Mouse (Mus musculus) adrenal gland (tissue): ENCODE data around the gene Mmrn1.

Experiments used
- intact Hi-C: fragments of 180-260 bp; cut with DNase I; formaldehyde crosslinking; loops from one replicate; pipeline ENCODE4 v1.15.1; 2025

The Mmrn1 gene

DNA sequence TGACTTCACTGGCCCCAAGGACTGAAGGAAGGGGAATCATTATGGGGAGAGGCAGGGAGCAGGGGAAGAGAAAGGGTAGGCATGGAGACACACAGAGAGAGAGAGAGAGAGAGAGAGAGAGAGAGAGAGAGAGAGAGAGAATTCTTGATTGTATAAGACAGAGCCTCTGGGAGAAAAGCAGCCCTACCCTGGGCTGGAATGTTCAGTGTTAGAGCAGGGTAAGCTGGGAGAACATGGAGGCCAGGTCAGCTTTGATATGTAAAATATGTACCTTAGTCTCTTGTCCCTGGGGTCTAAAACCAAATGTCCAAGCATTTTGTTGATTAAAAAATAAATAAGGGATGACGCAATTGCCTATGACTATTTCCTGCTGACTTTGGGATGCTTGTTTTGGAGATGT lies 67.6 kb downstream of the Mmrn1 start:
- intact Hi-C loops = no loop called here

DNA sequence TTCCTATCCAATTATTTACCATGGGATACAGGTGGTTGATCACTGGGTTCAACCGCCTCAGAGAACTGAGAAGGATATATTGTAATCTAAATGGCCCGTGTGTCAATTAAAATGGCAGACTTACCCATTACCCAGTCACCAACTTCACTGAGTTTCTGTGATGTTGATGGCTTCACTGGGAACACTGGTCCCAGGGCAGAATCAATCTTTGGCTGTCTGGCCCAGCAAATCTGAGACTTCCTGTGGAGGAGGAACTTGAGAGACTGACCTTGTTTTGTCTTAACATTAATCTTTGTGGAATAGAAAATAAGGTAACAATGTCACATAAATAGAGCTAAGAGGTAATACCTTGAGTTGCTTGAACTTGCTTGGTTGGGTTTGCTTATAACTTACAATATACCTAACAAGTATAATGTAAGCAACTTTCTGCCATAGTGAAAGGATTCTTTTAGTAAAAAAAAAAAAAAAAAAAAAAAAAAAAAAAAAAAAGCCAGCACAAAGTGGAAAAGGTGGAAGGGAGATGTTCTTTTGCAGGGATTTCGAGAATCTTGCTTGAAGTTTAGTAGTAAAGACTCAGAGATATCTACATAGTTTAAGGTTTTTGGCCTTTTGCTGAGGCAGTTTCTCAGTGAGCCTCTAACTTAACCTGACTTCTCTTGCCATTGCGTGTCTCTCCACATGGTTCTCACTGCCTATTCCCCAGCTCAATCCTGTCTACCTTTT lies 68.8 kb downstream of the Mmrn1 start:
- intact Hi-C loops = no loop called here

DNA sequence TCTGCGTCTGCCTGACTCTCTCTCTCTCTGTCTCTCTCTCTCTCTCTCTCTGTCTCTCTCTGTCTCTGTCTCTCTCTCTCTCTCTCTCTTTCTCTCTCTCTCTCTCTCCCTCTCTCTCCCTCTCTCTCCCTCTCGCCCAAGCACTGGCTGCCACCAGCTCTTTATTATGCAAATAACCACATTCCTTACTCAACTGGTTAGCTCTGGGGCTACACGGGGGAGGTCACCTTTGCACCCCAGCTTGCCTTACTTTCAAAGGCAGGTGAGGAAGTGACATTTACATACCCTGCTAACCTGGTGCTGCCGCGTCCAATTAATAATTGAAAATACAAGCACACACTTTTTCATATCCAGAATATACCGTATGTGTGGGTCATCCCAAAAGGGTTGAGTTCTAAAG lies 69.3 kb downstream of the Mmrn1 start:
- intact Hi-C loops = no loop called here

DNA sequence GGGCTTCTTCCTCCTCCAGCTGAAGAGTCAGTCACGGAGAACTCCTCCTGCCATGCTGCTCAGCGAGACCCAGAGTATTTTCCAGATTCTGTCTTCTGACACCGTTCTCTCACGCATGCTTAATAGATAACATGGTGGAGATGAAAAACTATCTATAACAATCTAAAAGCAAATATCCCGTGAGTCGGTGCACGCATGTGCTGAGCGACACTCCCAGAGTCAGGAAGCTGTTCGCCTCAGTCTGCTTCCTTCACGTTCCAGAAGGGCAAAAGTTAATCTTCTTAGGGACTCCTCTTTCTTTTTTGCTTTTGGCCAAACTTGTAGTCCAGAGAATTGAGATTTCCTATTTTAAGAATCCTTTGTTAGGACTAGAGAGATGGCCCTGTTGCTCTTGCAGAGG lies 69.7 kb downstream of the Mmrn1 start:
- intact Hi-C loops = no loop called here

DNA sequence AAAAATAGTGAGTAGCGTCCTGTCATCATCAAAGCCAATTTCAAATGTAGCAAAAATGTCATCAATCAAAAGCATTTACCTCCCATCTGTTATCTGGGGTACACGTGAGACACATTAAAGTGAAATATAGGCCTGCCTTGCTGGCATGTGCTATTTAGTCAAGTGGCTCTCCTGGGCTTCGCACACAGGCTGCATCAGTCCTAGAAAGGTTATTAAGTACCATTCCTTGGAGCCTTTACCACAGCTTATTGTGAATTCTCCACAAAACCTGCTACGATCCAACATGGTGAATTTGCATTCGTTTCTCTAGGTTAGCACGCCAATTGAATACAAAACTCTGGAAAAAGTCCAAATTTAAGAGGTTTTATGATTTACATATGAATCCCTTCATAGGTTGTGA lies 70.8 kb downstream of the Mmrn1 start:
- intact Hi-C loops = no loop called here

DNA sequence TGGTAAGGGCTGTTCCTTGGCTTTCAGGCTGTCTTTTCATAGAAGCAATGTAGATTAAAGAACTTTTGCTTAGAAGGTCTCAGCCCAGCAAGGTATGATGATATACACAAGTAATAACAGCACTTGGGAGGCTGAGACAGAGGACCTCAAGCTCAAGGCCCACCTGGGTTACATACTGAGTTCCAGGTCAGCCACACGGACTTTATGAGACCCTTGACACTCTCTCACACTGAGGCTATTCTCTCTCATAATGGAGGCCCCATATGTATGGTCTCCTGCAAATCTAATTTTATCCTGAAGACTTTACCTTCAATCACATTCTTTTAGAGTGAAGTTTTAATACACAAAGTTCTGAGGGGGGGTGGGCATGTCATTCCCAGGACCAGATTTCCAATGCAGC lies 71.6 kb downstream of the Mmrn1 start:
- intact Hi-C loops = no loop called here

DNA sequence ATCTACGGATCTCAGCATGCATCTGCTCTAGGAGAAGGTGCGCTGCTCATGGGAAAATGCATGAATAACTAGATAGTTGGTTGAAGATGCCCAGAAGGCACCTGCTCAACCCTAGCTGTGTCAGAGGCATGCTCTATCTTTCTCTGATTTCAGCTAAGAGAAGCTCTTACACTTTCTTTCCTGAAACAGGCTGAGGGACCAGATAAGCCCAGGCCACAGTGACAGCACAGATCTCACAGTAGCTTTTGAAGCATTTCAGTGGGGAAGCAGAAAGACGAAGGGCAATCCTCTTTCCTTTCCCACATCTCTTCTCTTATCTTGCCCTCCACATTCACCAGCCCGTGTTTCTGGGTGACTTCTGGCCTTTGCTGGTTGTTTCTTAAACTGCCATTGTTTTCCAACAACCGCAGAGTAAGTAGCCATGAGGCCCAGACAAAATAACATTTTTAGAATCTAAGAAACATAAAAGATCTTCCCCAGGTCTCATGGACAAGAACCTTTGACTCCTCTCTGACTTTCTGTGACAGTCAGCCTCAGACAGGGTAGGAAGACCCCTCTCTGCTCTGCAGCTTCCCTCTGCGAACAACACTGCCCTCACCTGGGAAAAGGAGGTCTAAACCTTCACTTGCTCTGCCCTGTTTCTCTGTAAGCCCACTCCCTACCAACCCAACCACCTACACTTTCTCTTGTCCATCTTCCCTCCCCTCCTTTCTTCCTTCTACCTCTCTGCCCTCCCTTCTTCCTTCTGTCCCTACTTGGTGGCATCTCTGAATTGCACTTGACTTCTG lies 76.4 kb downstream of the Mmrn1 start:
- intact Hi-C loops = no loop called here

DNA sequence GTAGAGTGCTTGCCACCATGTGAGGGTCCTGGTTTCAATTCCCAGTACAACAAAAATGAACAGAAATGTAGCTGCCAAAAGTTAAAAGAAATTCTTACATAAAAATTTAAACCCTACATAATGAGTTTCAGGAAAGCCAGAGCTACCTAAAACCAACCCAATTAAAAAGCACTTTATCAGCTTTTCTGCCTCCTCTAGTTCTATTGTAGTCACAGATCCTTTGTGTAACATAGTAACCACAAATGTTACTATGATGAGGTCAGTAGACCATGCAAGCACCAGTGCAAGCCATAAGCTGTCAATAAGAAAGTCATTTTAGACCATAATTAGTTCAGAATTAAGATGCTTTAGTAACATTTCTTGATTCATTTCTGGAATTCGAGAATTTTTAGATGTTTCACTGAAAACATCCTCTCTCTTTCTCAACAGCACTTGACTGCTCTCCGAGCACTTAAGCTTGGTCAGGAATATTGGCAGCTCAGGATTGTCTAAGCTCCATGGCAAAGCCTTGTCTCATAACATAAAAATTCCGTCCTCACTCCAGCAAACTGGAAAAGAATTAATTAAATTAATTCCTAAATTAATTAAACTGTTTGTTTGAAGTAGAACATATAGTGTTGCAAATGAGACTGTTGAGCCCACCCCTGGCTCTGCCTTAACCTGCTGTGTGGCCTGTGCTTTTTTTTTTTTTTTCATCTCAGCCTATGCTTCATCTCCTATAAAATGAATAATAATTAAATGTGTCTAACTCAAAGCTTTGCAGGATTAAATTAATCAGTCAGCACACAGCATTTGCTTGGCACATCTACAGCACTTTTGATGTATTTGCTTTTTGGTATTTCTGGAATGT lies 79.4 kb downstream of the Mmrn1 start:
- intact Hi-C loops = no loop called here

DNA sequence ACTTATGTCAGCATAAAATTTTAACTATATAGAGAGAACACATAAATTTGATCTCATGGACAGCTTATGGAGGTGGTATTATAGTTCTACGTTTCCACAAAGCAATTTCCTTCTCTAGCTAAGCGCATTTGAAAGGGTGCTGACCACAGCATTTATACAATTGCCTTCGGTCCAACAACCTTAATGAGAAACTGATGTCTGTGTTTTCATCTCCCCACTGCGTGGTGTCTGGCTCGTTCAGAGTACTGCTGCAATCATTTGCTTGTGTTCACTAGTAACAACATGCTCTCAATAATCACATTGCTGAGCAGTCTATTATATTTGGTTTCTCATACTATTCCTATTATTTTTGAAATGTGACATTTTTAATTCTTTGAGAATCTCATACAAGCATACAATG lies 89.0 kb downstream of the Mmrn1 start:
- intact Hi-C loops = no loop called here

DNA sequence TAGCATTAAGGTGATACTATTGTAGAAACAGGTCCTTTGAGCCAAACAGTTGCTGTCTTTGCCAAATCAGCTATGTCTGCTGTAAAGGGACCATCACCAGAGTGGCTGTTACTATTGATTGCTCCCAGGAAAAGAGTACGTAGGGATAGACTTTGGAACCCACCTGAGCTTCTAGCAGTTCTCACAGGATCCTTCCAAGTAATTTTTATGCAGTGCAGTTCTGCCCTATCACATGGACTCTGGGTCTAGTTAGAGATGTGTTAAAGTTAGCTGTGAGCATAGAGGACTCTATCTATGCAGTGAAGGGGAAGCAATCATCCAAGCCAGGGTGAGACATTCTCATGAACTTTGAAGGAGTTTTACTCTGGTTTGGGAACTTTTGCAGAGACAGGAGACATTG lies 94.9 kb downstream of the Mmrn1 start:
- intact Hi-C loops = no loop called here

DNA sequence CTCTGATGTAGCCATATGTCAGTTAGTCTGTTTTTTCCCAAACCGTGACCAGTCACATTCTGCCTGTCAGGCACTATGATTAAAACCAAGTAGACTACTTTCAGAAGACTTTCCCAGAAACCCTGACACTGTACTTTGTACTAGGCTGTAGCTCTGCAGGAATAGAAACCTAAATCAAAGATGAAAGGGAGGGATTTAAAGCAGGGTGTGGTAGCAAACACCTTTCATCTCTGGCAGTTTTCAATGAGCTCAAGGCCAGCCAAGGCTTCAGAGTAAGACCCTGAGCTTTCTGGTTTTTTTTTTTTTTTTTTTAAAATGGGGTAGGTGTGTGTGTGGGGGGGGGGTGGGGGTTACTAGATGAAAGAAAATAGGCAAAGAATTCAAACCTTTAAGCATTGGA lies 96.2 kb downstream of the Mmrn1 start:
- intact Hi-C loops = no loop called here

DNA sequence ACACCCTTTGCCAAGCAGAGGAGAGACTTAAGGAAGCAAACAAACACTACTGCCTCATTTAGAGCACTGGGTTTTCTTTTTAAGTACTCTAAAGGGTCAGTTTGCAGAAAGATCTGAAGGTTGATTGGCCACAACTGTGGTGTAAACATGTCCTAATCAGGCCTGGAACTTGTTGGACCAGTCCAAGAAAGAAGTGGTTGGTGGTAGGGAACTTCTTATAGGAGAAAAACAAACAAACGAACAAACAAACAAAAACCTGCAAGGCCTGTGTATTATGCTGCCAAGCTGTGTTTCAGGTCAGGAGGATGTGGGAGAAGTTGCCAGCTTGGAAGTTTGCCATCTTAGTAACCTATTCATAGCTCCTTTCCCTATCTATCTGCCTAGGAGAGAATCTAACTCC lies 108.5 kb downstream of the Mmrn1 start:
- intact Hi-C loops = no loop called here
